Mouse (Mus musculus) testis, postnatal 14 days (tissue): ENCODE results near the gene Cct3.
"Not testable (repeated sequence)": the region's sequence is repeated elsewhere in the genome, so short reads cannot be mapped to it uniquely, and the experiment has no call there.

Experiments used
- DNase-seq: peaks from one replicate; pipeline ENCODE4 v3.0.0; 2021; ENCODE audit warnings: low spot score

Cct3 gene

GRCm38 (mm10) chr3:88296561-88297318 is at the start of gene Cct3, which contains the start of gene Tsacc:
TSS of gene Cct3 (plus strand) at chr3:88297116.
TSS of gene Tsacc (minus strand) at chr3:88296999.
- peak; percentile 98 for DNase-seq

GRCm38 (mm10) chr3:88247666-88248065 is 49.2 kb upstream of the Cct3 start:
- DNase-seq, result no peak

GRCm38 (mm10) chr3:88248406-88248805 is 48.5 kb upstream of the Cct3 start:
- no peak for DNase-seq

- no peak for DNase-seq
Observed at GRCm38 (mm10) chr3:88252739-88253138, 44.2 kb upstream of the Cct3 start.

- DNase-seq, result no peak
Observed at GRCm38 (mm10) chr3:88254268-88254926, 42.5 kb upstream of the Cct3 start, which contains the start of gene Rhbg. TSS of gene Rhbg (minus strand) at chr3:88254709.

GRCm38 (mm10) chr3:88255950-88256349 is 41.0 kb upstream of the Cct3 start:
- no peak for DNase-seq

GRCm38 (mm10) chr3:88256382-88256781 is 40.5 kb upstream of the Cct3 start:
- no peak for DNase-seq

- DNase-seq, result no peak
Observed at GRCm38 (mm10) chr3:88262346-88262745, 34.6 kb upstream of the Cct3 start.

GRCm38 (mm10) chr3:88268014-88268413 is 28.9 kb upstream of the Cct3 start:
- not testable (repeated sequence) for DNase-seq

- no peak for DNase-seq
Observed at GRCm38 (mm10) chr3:88268991-88269390, 27.9 kb upstream of the Cct3 start.

- not testable (repeated sequence) for DNase-seq
Observed at GRCm38 (mm10) chr3:88271298-88271697, 25.6 kb upstream of the Cct3 start.

- DNase-seq, result no peak
Observed at GRCm38 (mm10) chr3:88271859-88272258, 25.1 kb upstream of the Cct3 start.

GRCm38 (mm10) chr3:88274002-88274401 is 22.9 kb upstream of the Cct3 start:
- DNase-seq, result peak; percentile 46

GRCm38 (mm10) chr3:88276121-88276520 is 20.8 kb upstream of the Cct3 start:
- DNase-seq, result no peak

GRCm38 (mm10) chr3:88276529-88277143 is 20.3 kb upstream of the Cct3 start:
- DNase-seq, result no peak

- DNase-seq, result no peak
Observed at GRCm38 (mm10) chr3:88280035-88280434, 16.9 kb upstream of the Cct3 start.

GRCm38 (mm10) chr3:88281141-88281916 is 15.6 kb upstream of the Cct3 start:
- not testable (repeated sequence) for DNase-seq

- DNase-seq, result not testable (repeated sequence)
Observed at GRCm38 (mm10) chr3:88284815-88285564, 11.9 kb upstream of the Cct3 start.

- not testable (repeated sequence) for DNase-seq
Observed at GRCm38 (mm10) chr3:88285565-88285895, 11.4 kb upstream of the Cct3 start.

GRCm38 (mm10) chr3:88287110-88287509 is 9.8 kb upstream of the Cct3 start, which contains the start of gene Gm38392:
TSS of gene Gm38392 (minus strand) at chr3:88287210.
- no peak for DNase-seq

- DNase-seq, result not testable (repeated sequence)
Observed at GRCm38 (mm10) chr3:88288133-88288713, 8.7 kb upstream of the Cct3 start.
